Mouse (Mus musculus) MEL (cell line): ENCODE measurements around the gene Cep89.

Source experiments
- CHD2 ChIP-seq: IDR thresholded peaks from 2 replicates; pipeline ENCODE4 v1.6.1; 2011; ENCODE audit warnings: low read length, improper control_type of control experiment
- CTCF ChIP-seq, 3 experiments: IDR thresholded peaks in 2 of 3; conservative IDR thresholded peaks in 1 of 3; 2 replicates each; pipeline ENCODE4 v1.5.1; 2011 to 2012; ENCODE audit warnings: low read length in 3 of 3, low read depth in 2 of 3, mild to moderate bottlenecking in 2 of 3, improper control_type of control experiment in 1 of 3, inconsistent platforms in 1 of 3, mixed read lengths in 1 of 3, moderate library complexity in 1 of 3; ENCODE audit not compliant: control insufficient read depth in 1 of 3, insufficient read depth in 1 of 3, poor library complexity in 1 of 3, severe bottlenecking in 1 of 3
- EP300 ChIP-seq, 2 experiments: IDR thresholded peaks; 2 replicates each; pipeline ENCODE4 v1.6.1; 2011; ENCODE audit warnings: improper control_type of control experiment in 2 of 2, low read length in 2 of 2, low read depth in 1 of 2, mild to moderate bottlenecking in 1 of 2
- MAFK ChIP-seq: IDR thresholded peaks from 2 replicates; pipeline ENCODE4 v1.6.1; 2011; ENCODE audit warnings: low read depth, mild to moderate bottlenecking, low read length, improper control_type of control experiment, borderline replicate concordance
- POLR2A ChIP-seq, 2 experiments: IDR thresholded peaks; 2 replicates each; pipeline ENCODE4 v1.6.1; 2011 to 2012; ENCODE audit warnings: low read length in 2 of 2, mild to moderate bottlenecking in 2 of 2, control low read depth in 1 of 2, improper control_type of control experiment in 1 of 2, low read depth in 1 of 2, moderate library complexity in 1 of 2; ENCODE audit not compliant: control insufficient read depth in 1 of 2, insufficient read depth in 1 of 2, poor library complexity in 1 of 2
- TAL1 ChIP-seq: IDR thresholded peaks from 2 replicates; pipeline ENCODE4 v1.6.1; 2012; ENCODE audit warnings: mild to moderate bottlenecking, inconsistent platforms, low read length, moderate library complexity, mixed read lengths

DNA sequence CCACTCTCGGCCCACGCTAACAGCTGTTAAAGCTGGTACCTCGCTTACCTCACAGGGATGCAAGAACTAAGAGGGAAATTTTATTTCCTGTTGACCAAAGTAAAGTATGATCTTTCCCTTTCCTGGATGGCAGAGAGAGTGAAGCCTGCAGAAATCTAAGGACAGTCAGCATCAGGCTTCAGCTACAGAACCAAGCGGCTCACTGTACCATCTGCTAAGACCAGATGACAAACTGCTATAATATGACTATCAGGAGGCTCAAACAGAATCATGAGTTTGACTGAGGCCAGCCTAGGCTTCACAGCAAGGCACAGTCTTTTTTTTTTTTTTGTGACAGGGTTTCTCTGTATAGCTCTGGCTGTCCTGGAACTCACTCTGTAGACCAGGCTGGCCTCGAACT is 68.2 kb downstream of the Cep89 start:
- TF ChIP-seq MAFK (no peak), CTCF (IDR thresholded peaks at IDR 0.05 in 2 of 3, conservative IDR thresholded peaks at IDR 0.05 in 1 of 3; ENCODE audit: control insufficient read depth in 1 of 3, insufficient read depth in 1 of 3, low read depth in 2 of 3, low read length in 3 of 3, poor library complexity in 1 of 3, severe bottlenecking in 1 of 3) (no peak), POLR2A (IDR thresholded peaks at IDR 0.05; ENCODE audit: control insufficient read depth in 1 of 2, insufficient read depth in 1 of 2, low read depth in 1 of 2, low read length in 2 of 2, poor library complexity in 1 of 2) (no peak), TAL1 (no peak), EP300 (IDR thresholded peaks at IDR 0.05; ENCODE audit: low read depth in 1 of 2, low read length in 2 of 2) (no peak), CHD2 (no peak)
